Mouse (Mus musculus) myocyte (in vitro differentiated cells): ENCODE results near the gene Gm45716. TPM values are rescaled to one million over a fixed set of nuclear protein-coding genes. Genes with fewer than 3 reads are reported as not detected.

Source experiments
- H3K27me3 ChIP-seq: one replicate; pipeline ENCODE4 v1.6.1; 2011; ENCODE audit not compliant: control insufficient read depth, insufficient read depth, insufficient read length
- H3K36me3 ChIP-seq: one replicate; pipeline ENCODE4 v1.6.1; 2011; ENCODE audit not compliant: control insufficient read depth, insufficient read depth
- H3K4me2 ChIP-seq: one replicate; pipeline ENCODE4 v1.6.1; 2011; ENCODE audit warnings: low read depth, control low read depth
- H3K4me3 ChIP-seq: one replicate; pipeline ENCODE4 v1.5.1; 2011; ENCODE audit warnings: mild to moderate bottlenecking, control low read depth, moderate library complexity
- H3K79me2 ChIP-seq: one replicate; pipeline ENCODE4 v1.6.1; 2011; ENCODE audit not compliant: control insufficient read depth, insufficient read depth
- H3ac ChIP-seq: one replicate; pipeline ENCODE4 v1.6.1; 2011; ENCODE audit not compliant: control insufficient read depth, insufficient read length
- CEBPB ChIP-seq: IDR thresholded peaks from 2 replicates; pipeline ENCODE4 v1.6.1; 2011; ENCODE audit warnings: mild to moderate bottlenecking, moderate library complexity; ENCODE audit not compliant: poor library complexity, insufficient read depth, severe bottlenecking
- E2F4 ChIP-seq: IDR thresholded peaks from one replicate; pipeline ENCODE4 v1.6.1; 2011; ENCODE audit warnings: mild to moderate bottlenecking, control low read depth, moderate library complexity; ENCODE audit not compliant: insufficient read depth
- MAX ChIP-seq: IDR thresholded peaks from one replicate; pipeline ENCODE4 v1.6.1; 2011; ENCODE audit warnings: low read depth, mild to moderate bottlenecking, control low read depth
- MYOD1 ChIP-seq, 3 experiments: IDR thresholded peaks; one replicate each; pipeline ENCODE4 v1.6.1; 2011; ENCODE audit warnings: control low read depth in 2 of 3, low read depth in 2 of 3, mild to moderate bottlenecking in 2 of 3, moderate library complexity in 1 of 3; ENCODE audit not compliant: insufficient read length in 2 of 3, control insufficient read depth in 1 of 3
- MYOG ChIP-seq, 3 experiments: IDR thresholded peaks; one replicate each; pipeline ENCODE4 v1.6.1; 2011; ENCODE audit warnings: control low read depth in 2 of 3, low read depth in 2 of 3, mild to moderate bottlenecking in 2 of 3; ENCODE audit not compliant: insufficient read length in 2 of 3, control insufficient read depth in 1 of 3, insufficient read depth in 1 of 3
- POLR2A ChIP-seq: IDR thresholded peaks from one replicate; pipeline ENCODE4 v1.6.1; 2011; ENCODE audit warnings: low read depth, mild to moderate bottlenecking, control low read depth, moderate library complexity; ENCODE audit not compliant: insufficient read length
- POLR2AphosphoS2 ChIP-seq: IDR thresholded peaks from one replicate; pipeline ENCODE4 v1.6.1; 2011; ENCODE audit warnings: low read depth, control low read depth; ENCODE audit not compliant: insufficient read length
- REST ChIP-seq: IDR thresholded peaks from one replicate; pipeline ENCODE4 v1.6.1; 2011; ENCODE audit warnings: mild to moderate bottlenecking, control low read depth, moderate library complexity; ENCODE audit not compliant: insufficient read depth, insufficient read length
- SRF ChIP-seq: IDR thresholded peaks from one replicate; pipeline ENCODE4 v1.6.1; 2011; ENCODE audit warnings: low read depth; ENCODE audit not compliant: control insufficient read depth, insufficient read length
- TCF12 ChIP-seq: IDR thresholded peaks from one replicate; pipeline ENCODE4 v1.6.1; 2011; ENCODE audit warnings: mild to moderate bottlenecking, control low read depth; ENCODE audit not compliant: poor library complexity, insufficient read depth, severe bottlenecking
- TCF3 ChIP-seq: IDR thresholded peaks from one replicate; pipeline ENCODE4 v1.6.1; 2011; ENCODE audit warnings: low read depth, control low read depth; ENCODE audit not compliant: insufficient read length
- USF1 ChIP-seq: IDR thresholded peaks from one replicate; pipeline ENCODE4 v1.6.1; 2011; ENCODE audit warnings: low read depth, mild to moderate bottlenecking, control low read depth, moderate library complexity
- polyA plus RNA-seq: library from polyadenylated mRNA; unstranded; fragments of >200 nt; fragmentation: generic; extraction: Trizol; gene quantifications from one replicate; pipeline ENCODE4 v1.2.1, GENCODE M21; 2012; ENCODE audit warnings: missing spikeins

The Gm45716 gene
- polyA plus RNA-seq, 1 experiment, result 3.0 TPM

GRCm38 (mm10) chr11:90283159-90283558, 95.7 kb downstream of the Gm45716 start:
- H3K4me3 ChIP-seq, result no peak overlapping the region
- TF ChIP-seq MYOD1 (IDR thresholded peaks at IDR 0.05; ENCODE audit: control insufficient read depth in 1 of 3, insufficient read length in 2 of 3, low read depth in 2 of 3) (no peak), POLR2A (no peak), CEBPB (no peak), E2F4 (no peak), MYOG (IDR thresholded peaks at IDR 0.05; ENCODE audit: control insufficient read depth in 1 of 3, insufficient read depth in 1 of 3, insufficient read length in 2 of 3, low read depth in 2 of 3) (no peak), REST (no peak), TCF12 (no peak), USF1 (no peak), SRF (no peak)
- no peaks in the 10 kb centered on the region for H3K79me2 ChIP-seq
- H3K27me3 ChIP-seq, result no peaks in the 10 kb centered on the region
- no peak overlapping the region for H3K4me2 ChIP-seq
- no peak overlapping the region for H3ac ChIP-seq
- H3K36me3 ChIP-seq, result no peaks in the 10 kb centered on the region

DNA sequence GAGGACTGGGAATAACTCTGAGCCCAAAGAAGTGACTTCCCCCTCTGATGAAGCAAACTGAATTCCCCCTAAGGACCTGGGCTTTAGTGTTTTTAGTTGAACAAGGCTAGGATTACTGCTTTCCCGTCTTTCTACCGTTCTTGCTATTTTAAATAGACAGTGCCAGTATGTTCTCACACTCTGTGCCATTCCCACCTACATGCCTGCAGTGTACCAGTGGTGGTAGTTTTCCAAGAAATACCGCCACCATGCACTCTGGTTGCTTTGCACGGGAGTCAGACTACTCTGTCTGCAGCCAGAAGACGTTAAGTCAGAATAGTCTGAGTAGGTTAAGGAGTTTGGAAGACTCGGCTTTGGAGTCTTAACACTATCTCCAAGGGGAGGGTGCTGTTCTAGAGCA, 96.1 kb downstream of the Gm45716 start:
- Histone ChIP-seq H3K4me3 (no peak overlapping the region), H3K4me2 (no peak overlapping the region), H3K27me3 (no peaks in the 10 kb centered on the region), H3ac (no peak overlapping the region), H3K79me2 (no peaks in the 10 kb centered on the region), H3K36me3 (no peaks in the 10 kb centered on the region)
- TF ChIP-seq REST (no peak), MAX (no peak), POLR2A (no peak), TCF3 (no peak), MYOD1 (IDR thresholded peaks at IDR 0.05; ENCODE audit: control insufficient read depth in 1 of 3, insufficient read length in 2 of 3, low read depth in 2 of 3) (no peak), SRF (no peak), MYOG (IDR thresholded peaks at IDR 0.05; ENCODE audit: control insufficient read depth in 1 of 3, insufficient read depth in 1 of 3, insufficient read length in 2 of 3, low read depth in 2 of 3) (no peak), TCF12 (no peak), E2F4 (no peak), USF1 (no peak), POLR2AphosphoS2 (no peak), CEBPB (no peak)

DNA sequence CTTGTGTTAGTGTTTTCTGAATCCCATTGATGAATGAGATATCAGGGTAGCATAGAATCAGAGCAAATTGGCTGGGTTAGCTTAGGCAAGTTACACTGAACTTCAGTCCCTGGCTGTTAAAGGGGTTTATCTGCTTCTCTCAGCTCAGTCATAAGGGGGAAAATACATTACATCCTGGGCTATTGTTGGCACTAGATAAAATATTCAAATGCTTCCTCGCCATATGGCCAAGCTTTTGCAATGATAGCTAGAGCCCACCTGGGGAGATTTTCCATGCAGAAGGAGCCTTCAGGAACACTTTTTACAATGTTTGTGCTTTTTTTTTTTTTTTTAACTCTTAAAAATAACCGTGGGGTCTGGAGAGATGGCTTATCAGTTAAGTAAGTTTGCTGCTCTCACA, 96.6 kb downstream of the Gm45716 start:
- Histone ChIP-seq H3ac (no peak overlapping the region), H3K36me3 (no peaks in the 10 kb centered on the region), H3K27me3 (no peaks in the 10 kb centered on the region), H3K4me2 (no peak overlapping the region), H3K79me2 (no peaks in the 10 kb centered on the region), H3K4me3 (no peak overlapping the region)
- no peak for TF ChIP-seq REST
- no peak for TF ChIP-seq CEBPB
- no peak for TF ChIP-seq POLR2A
- no peak for TF ChIP-seq SRF
- TF ChIP-seq MYOD1 (IDR thresholded peaks at IDR 0.05; ENCODE audit: control insufficient read depth in 1 of 3, insufficient read length in 2 of 3, low read depth in 2 of 3), result no peak
- no peak for TF ChIP-seq POLR2AphosphoS2
- TF ChIP-seq MYOG (IDR thresholded peaks at IDR 0.05; ENCODE audit: control insufficient read depth in 1 of 3, insufficient read depth in 1 of 3, insufficient read length in 2 of 3, low read depth in 2 of 3), result no peak
- no peak for TF ChIP-seq MAX
- no peak for TF ChIP-seq USF1
- TF ChIP-seq TCF12, result no peak
- TF ChIP-seq E2F4, result no peak
- no peak for TF ChIP-seq TCF3

DNA sequence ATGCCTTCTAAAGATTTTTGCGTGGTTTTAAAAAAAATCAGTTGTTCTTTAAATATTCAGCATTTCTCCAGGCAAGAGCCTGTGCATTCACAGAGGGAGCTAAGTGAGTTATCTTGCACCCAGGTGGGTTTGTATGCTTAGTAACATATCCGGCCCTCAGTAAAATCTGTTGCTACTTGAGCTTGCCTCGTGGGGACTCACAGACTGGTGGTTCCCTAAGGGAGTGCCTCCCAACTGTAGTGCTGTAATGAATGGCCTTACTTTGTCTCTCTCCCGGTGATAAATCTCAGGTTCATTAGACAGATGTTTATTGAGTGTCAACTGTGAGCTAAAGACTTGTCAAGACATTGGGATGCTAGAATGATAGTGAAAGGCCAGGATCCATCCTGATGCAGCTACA, 97.1 kb downstream of the Gm45716 start:
- no peak overlapping the region for H3K4me2 ChIP-seq
- H3K27me3 ChIP-seq, result no peaks in the 10 kb centered on the region
- no peaks in the 10 kb centered on the region for H3K79me2 ChIP-seq
- H3K36me3 ChIP-seq, result no peaks in the 10 kb centered on the region
- no peak for TF ChIP-seq REST
- H3ac ChIP-seq, result no peak overlapping the region
- H3K4me3 ChIP-seq, result no peak overlapping the region

GRCm38 (mm10) chr11:90286550-90287154, 99.2 kb downstream of the Gm45716 start:
- Histone ChIP-seq H3ac (no peak overlapping the region), H3K27me3 (no peaks in the 10 kb centered on the region), H3K79me2 (no peaks in the 10 kb centered on the region)

More at GRCm38 (mm10) chr11:90286550-90287154, 99.2 kb downstream of the Gm45716 start:
- H3K4me3 ChIP-seq, result no peak overlapping the region
- peak overlapping the region; percentile 46 for H3K4me2 ChIP-seq
- H3K36me3 ChIP-seq, result no peaks in the 10 kb centered on the region
- TF ChIP-seq USF1 (no peak), MYOD1 (IDR thresholded peaks at IDR 0.05; ENCODE audit: control insufficient read depth in 1 of 3, insufficient read length in 2 of 3, low read depth in 2 of 3) (no peak), CEBPB (no peak), E2F4 (no peak), MYOG (IDR thresholded peaks at IDR 0.05; ENCODE audit: control insufficient read depth in 1 of 3, insufficient read depth in 1 of 3, insufficient read length in 2 of 3, low read depth in 2 of 3) (no peak), POLR2AphosphoS2 (no peak)
